Mouse (Mus musculus): Measurements from ENCODE around the gene Med16.

- TF ChIP-seq CTCF (IDR thresholded peaks at IDR 0.05; ENCODE audit: low read depth, low read length) (no peak), POLR2AphosphoS5 (IDR thresholded peaks at IDR 0.05; ENCODE audit: insufficient replicate concordance, low read depth, low read length) (no peak), TAL1 (conservative IDR thresholded peaks at IDR 0.05; ENCODE audit: low read depth, low read length) (no peak)
Measured at GRCm38 (mm10) chr10:79929967-79930825, 21.5 kb upstream of the Med16 start.
